Mouse (Mus musculus) intestine, embryonic 14.5 days (tissue): Measurements from ENCODE around the gene Eif2d. TPM values are rescaled to one million over a fixed set of nuclear protein-coding genes. Genes with fewer than 3 reads are reported as not detected.

Source experiments
- ATAC-seq: fragments of 200-750 bp; cut with Nextera tagmentation; replicated peaks from 2 replicates; pipeline ENCODE4 v1.8.0; 2017; ENCODE audit warnings: low read depth, moderate number of reproducible peaks, moderate TSS enrichment, moderate library complexity; ENCODE audit not compliant: low FRiP score, low TSS enrichment
- DNase-seq: peaks from one replicate; pipeline ENCODE4 v3.0.0-alpha.2; 2018; ENCODE audit warnings: low spot score
- H3K27ac ChIP-seq: fragments of 300-500 bp; sonication (generic); 2 replicates; pipeline ENCODE4 v1.5.1; 2014; ENCODE audit warnings: low read depth, mild to moderate bottlenecking, control low read depth
- H3K27me3 ChIP-seq: fragments of 300-500 bp; sonication (generic); replicated peaks from 2 replicates; pipeline ENCODE4 v1.6.1; 2014; ENCODE audit warnings: low read length, control low read depth; ENCODE audit not compliant: control insufficient read depth, insufficient read depth
- H3K36me3 ChIP-seq: fragments of 300-500 bp; sonication (generic); 2 replicates; pipeline ENCODE4 v1.6.1; 2014; ENCODE audit warnings: low read length, control low read depth; ENCODE audit not compliant: control insufficient read depth, insufficient read depth
- H3K4me1 ChIP-seq: fragments of 300-500 bp; sonication (generic); replicated peaks from 2 replicates; pipeline ENCODE4 v1.6.1; 2014; ENCODE audit warnings: low read length, control low read depth, mixed read lengths; ENCODE audit not compliant: control insufficient read depth, insufficient read depth
- H3K4me2 ChIP-seq: fragments of 300-500 bp; sonication (generic); 2 replicates; pipeline ENCODE4 v1.6.1; 2014; ENCODE audit warnings: low read length
- H3K4me3 ChIP-seq: fragments of 300-500 bp; sonication (generic); 2 replicates; pipeline ENCODE4 v1.5.1; 2014; ENCODE audit warnings: low read depth, low read length, control low read depth, mixed read lengths
- H3K9ac ChIP-seq: fragments of 300-500 bp; sonication (generic); 2 replicates; pipeline ENCODE4 v1.6.1; 2014; ENCODE audit warnings: mild to moderate bottlenecking, low read length
- H3K9me3 ChIP-seq: fragments of 300-500 bp; sonication (generic); 2 replicates; pipeline ENCODE4 v1.6.1; 2016; ENCODE audit warnings: low read length, control low read depth; ENCODE audit not compliant: control insufficient read depth
- WGBS: fragments of 180-500 bp; shearing (Covaris S2); extraction: QIAGEN DNeasy Blood & Tissue Kit; methylation state at CpG from one replicate; pipeline ENCODE4 v1.1.7; 2014; 5-methylcytosine and 5-hydroxymethylcytosine counted together
- polyA plus RNA-seq: library from polyadenylated mRNA; unstranded; fragments of >200 nt; fragmentation: Nextera tagmentation; extraction: Ambion mirVana; gene quantifications from 2 replicates; pipeline ENCODE4 v1.2.1, GENCODE M21; 2014

Eif2d gene
- polyA plus RNA-seq, 1 experiment from 2014 or later, result 62.8 TPM

DNA sequence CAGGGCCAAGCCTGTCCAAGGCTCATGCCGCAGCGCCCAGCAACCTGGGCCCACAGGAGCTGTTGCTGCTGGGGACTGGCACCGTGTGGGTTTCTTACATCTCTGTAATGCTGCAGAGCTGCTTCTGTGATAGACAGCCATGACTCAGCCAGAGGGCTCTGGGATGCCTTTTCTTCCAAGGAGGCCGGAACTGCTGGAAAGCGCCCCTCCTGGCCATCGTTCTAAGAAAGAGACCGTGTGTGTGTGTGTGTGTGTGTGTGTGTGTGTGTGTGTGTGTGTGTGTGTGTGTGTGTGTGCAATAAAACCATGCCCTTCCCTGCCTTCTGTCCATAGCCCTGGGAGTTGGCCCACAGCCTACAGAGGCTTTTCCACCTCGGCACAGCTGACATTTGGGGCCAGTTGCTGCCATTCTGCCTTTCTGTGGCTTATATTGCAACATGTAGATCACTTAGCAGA lies 57.0 kb downstream of the Eif2d start:
- DNase-seq, result no peak
- Histone ChIP-seq H3K4me3 (no peak overlapping the region), H3K4me1 (peaks cover 4% of the 10 kb centered on the region; the same call in 1 of the 2 replicates), H3K27ac (no peak overlapping the region), H3K4me2 (no peak overlapping the region), H3K36me3 (no peaks in the 10 kb centered on the region), H3K9ac (no peak overlapping the region), H3K27me3 (no peaks in the 10 kb centered on the region), H3K9me3 (no peaks in the 10 kb centered on the region)
- 70% methylated on average over 7 of the region's 8 CpGs for WGBS
- no peak for ATAC-seq

DNA sequence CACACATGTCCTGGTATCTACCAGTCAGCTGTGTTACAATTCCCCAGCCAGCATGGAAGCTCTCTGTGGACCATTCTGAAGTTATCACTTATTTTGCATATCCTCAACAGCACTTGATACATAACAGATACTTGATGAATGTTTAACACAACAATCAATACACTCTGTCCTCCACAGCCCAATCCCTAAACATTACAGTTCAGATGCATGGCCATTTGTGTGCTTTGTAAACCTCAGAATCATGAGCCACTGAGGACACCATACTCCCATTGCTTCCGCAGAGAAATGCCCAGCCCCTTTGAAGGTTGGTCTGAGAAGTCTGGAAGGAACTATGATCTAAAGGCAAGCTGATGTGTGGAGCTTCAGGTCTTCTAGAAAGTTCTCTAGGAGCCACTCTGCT lies 58.7 kb downstream of the Eif2d start:
- peaks cover 4% of the 10 kb centered on the region; the same call in 1 of the 2 replicates for H3K4me1 ChIP-seq
- 86% methylated on average over 1 of the region's 1 CpGs for WGBS
- no peak for ATAC-seq
- no peak overlapping the region for H3K4me3 ChIP-seq
- H3K9me3 ChIP-seq, result no peaks in the 10 kb centered on the region
- no peak overlapping the region for H3K9ac ChIP-seq
- H3K27me3 ChIP-seq, result no peaks in the 10 kb centered on the region
- no peaks in the 10 kb centered on the region for H3K36me3 ChIP-seq
- DNase-seq, result no peak
- no peak overlapping the region for H3K4me2 ChIP-seq
- H3K27ac ChIP-seq, result no peak overlapping the region

DNA sequence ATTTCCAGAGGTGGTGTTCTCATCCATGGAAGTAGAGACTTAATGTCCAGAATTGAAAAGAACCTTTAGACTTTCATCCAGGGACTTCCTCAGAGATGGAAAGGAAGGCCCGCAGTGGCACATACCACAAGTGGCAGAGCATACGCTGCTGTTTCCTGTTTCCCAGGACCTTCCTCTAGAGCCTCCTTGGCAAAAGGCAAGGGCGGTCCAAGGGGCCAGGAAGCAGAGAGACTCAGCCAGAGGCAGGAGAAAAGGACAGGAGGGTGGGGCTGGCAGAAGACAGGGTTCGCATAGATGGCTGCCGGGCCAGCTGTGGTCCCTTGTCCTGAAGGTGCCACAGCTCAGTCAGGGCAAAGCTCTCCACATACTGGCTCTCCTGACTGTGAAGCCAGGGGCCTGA lies 60.0 kb downstream of the Eif2d start:
- Histone ChIP-seq H3K9me3 (no peaks in the 10 kb centered on the region), H3K4me2 (no peak overlapping the region), H3K36me3 (no peaks in the 10 kb centered on the region), H3K27ac (0 out of 2 replicates have a peak overlapping the region, but pooled peaks have one; percentile 22), H3K4me1 (peaks cover 4% of the 10 kb centered on the region; the same call in 1 of the 2 replicates), H3K9ac (no peak overlapping the region), H3K27me3 (no peaks in the 10 kb centered on the region), H3K4me3 (no peak overlapping the region)
- ATAC-seq (no peak), DNase-seq (no peak)
- WGBS, result 46% methylated on average over 5 of the region's 5 CpGs

DNA sequence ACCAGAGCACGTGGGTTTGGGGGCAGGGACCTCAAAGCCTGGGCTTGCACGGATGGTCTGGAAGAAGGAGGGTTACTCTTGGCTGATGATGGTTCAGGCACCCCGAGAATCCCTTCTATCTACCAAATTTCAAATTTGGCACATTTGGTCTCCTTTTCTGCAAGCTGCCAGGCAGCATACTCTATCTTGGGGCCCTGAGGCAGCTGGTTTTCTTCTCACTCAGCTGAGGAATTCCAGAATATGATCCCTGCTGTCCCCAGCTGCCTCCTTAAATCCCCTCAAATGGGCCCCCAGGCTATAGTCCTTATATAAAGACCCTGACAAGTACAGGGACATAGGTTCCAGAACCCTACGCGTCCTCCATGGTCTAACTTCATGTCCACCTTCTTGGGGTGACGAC lies 60.4 kb downstream of the Eif2d start:
- 77% methylated on average over 6 of the region's 6 CpGs for WGBS
- H3K9me3 ChIP-seq, result no peaks in the 10 kb centered on the region

DNA sequence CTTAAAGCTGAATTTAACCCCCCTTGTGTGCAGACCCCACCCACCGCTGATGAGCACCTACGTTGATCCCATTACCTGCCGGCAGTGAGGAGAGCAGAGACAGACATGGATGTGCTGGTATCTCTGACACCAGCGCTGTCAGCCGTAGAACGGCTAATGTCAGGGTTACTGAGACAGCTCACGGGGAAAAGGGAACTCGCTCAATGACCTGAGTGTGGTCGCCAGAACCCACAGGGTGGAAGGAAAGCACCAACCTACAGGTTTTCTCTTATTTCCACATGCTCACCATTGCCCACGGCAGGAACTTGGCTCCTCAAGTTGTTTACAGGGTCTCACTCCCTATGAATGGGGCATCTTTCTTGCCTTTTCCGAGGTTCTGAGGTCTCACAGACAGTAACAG lies 66.0 kb downstream of the Eif2d start:
- ATAC-seq, result no peak

More for the DNA sequence above, 60.4 kb downstream of the Eif2d start:
- 0 out of 2 replicates have a peak overlapping the region, but pooled peaks have one; percentile 22 for H3K27ac ChIP-seq
- H3K9ac ChIP-seq, result no peak overlapping the region
- H3K27me3 ChIP-seq, result no peaks in the 10 kb centered on the region
- DNase-seq (no peak), ATAC-seq (no peak)
- H3K4me3 ChIP-seq, result no peak overlapping the region
- no peaks in the 10 kb centered on the region for H3K36me3 ChIP-seq
- H3K4me1 ChIP-seq, result peaks cover 4% of the 10 kb centered on the region; the same call in 1 of the 2 replicates
- no peak overlapping the region for H3K4me2 ChIP-seq

DNA sequence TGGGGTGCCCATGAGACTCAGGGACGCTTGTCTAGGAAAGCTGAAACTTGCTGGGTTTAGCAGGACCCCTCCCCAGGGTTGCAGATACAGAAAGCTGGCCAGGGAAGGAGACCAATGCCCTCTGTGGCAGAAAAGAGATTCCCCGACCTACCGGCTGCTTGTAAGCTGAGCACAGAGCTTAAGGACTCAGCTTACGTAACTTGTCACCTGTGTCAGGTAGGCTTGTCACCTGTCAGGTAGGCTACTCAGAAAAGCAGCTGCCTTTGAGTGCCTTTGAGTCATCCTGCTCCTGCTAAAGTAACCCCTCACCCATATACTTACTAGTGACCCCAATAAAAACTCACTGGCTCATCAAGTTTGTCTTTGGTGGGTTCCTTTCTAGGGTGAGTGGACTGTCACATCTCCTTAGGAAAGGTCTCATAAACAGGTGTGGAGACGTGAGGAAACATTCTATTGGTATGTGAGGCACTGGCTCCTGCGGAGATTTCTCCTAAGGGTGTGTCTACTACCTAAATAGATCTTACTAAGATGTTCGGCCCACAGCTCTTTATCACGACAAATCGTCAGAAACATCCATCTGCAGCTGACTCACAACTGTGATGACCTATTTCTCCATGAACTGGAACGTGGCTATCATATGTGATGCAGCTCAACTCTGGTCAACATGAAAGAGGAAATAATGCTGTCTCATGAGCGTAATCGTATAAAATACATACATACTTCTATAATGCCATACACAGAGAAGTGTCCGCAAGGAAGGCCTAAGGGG lies 69.0 kb downstream of the Eif2d start:
- H3K27ac ChIP-seq, result no peak overlapping the region

More for the DNA sequence above, 66.0 kb downstream of the Eif2d start:
- Histone ChIP-seq H3K9me3 (no peaks in the 10 kb centered on the region), H3K27ac (no peak overlapping the region), H3K4me2 (no peak overlapping the region), H3K36me3 (no peaks in the 10 kb centered on the region), H3K4me3 (no peak overlapping the region), H3K27me3 (no peaks in the 10 kb centered on the region), H3K9ac (no peak overlapping the region), H3K4me1 (no peaks in the 10 kb centered on the region)
- DNase-seq, result no peak
- WGBS, result 87% methylated on average over 11 of the region's 11 CpGs

DNA sequence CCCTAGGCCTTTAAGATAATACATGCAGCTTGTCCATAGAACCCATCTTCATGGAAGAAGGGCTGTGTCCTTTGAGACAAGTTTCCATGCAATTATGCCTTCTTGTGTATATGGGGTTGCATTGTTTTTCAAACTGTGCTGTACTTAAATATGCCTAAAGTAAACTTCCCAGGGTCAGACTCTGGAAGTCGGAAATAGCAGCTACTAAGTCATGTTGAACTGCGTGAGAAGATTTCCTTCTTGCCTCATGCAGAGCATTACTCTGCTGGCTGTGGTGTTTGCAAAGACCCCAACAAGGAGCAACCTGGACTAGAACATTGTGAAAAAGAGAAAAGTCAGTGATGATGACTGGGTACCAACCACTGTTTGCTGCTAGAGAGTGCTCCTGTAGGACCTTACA lies 70.4 kb downstream of the Eif2d start:
- Histone ChIP-seq H3K27ac (no peak overlapping the region), H3K36me3 (no peaks in the 10 kb centered on the region), H3K9ac (no peak overlapping the region), H3K27me3 (no peaks in the 10 kb centered on the region), H3K4me2 (no peak overlapping the region), H3K9me3 (no peaks in the 10 kb centered on the region), H3K4me1 (no peaks in the 10 kb centered on the region), H3K4me3 (no peak overlapping the region)
- ATAC-seq, result no peak
- DNase-seq, result no peak
- 63% methylated on average over 2 of the region's 2 CpGs for WGBS

More for the DNA sequence above, 69.0 kb downstream of the Eif2d start:
- ATAC-seq, result no peak
- no peak overlapping the region for H3K4me2 ChIP-seq
- no peaks in the 10 kb centered on the region for H3K4me1 ChIP-seq
- WGBS, result 79% methylated on average over 13 of the region's 13 CpGs
- DNase-seq, result no peak
- no peaks in the 10 kb centered on the region for H3K27me3 ChIP-seq
- no peak overlapping the region for H3K4me3 ChIP-seq
- H3K9ac ChIP-seq, result no peak overlapping the region
- no peaks in the 10 kb centered on the region for H3K36me3 ChIP-seq
- no peaks in the 10 kb centered on the region for H3K9me3 ChIP-seq

DNA sequence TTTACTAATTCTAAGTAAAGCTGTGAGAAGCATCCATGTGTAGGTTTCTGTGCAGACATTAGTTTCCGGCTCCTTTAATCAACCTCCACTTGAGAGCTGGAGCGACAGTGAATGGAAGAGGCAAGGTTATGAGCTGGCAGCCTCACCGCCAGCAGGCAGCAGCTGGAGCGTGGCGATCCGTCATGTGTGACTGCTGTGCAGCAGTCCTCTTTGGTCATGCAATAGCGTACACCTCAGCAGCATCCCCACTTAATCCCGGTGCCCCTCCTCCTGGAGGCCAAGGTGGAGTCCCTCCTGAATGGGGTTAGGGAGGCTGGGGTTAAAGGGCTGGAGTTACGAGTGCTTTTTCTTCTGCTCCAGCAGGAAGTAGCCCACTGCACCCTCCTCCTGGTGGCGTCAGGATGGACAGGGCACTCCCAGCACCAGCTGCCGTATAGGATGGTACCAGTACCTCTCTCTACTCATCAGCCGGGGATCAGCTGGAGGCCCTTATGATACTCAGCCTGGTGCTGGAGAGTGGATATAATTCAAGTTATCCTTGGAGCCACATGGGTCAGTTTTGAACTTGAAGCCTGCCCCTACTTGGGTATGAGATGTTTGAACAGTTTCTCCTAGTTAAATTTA lies 72.0 kb downstream of the Eif2d start:
- Histone ChIP-seq H3K36me3 (no peaks in the 10 kb centered on the region), H3K27me3 (no peaks in the 10 kb centered on the region), H3K27ac (no peak overlapping the region), H3K9ac (no peak overlapping the region), H3K9me3 (no peaks in the 10 kb centered on the region), H3K4me3 (no peak overlapping the region), H3K4me1 (no peaks in the 10 kb centered on the region), H3K4me2 (no peak overlapping the region)
- ATAC-seq (no peak), DNase-seq (no peak)
- 58% methylated on average over 12 of the region's 12 CpGs for WGBS
